Mouse (Mus musculus): ENCODE data around the gene Usf1. TPM values are rescaled to one million over a fixed set of nuclear protein-coding genes. Genes with fewer than 3 reads are reported as not detected.

Usf1 gene
- polyA plus RNA-seq (2012; rRNA removed): 142 and 162 TPM in 2 replicates

GRCm38 (mm10) chr1:171410947-171411484, at the start of gene Usf1:
Usf1 (plus strand) TSS chr1:171411313.

DNA sequence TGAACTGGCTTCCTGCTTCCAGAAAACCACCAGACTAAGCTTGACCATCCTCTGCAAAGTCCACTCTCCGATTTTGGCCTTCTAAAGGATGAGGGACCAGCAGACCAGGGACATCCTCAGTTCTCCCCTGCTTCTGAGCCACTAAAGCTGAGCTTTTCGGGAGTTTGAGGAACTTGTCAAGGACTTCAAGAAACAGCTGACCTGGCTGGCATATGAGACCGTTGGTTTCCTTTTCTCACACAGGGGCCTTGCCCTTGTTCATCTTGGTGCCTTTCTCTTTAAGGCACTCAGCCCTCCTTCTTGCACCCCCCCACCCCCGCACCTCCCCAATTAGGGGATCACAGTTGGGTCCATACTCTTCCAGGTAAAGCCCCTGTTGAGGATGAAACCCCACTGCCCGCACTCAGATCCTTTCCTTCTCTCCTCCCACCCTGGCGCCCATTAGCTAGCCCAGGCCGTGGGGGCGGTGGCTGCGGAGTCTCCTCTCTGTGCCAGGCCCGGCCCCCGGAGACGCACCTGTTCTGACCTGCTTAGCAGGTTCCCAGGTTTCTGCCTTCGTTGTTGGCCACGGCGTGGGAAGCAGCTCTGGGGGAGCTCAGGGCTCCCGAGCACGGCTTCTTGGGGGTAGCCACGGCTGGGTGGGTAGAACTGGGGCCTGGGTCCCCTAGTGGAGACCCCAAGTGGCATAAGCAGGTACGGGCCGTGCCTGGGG, 41.1 kb upstream of the Usf1 start, which contains the start of gene Nectin4:
Gene Nectin4, plus strand, starts transcription at position 255 of the 712 bp plus-strand sequence.

DNA sequence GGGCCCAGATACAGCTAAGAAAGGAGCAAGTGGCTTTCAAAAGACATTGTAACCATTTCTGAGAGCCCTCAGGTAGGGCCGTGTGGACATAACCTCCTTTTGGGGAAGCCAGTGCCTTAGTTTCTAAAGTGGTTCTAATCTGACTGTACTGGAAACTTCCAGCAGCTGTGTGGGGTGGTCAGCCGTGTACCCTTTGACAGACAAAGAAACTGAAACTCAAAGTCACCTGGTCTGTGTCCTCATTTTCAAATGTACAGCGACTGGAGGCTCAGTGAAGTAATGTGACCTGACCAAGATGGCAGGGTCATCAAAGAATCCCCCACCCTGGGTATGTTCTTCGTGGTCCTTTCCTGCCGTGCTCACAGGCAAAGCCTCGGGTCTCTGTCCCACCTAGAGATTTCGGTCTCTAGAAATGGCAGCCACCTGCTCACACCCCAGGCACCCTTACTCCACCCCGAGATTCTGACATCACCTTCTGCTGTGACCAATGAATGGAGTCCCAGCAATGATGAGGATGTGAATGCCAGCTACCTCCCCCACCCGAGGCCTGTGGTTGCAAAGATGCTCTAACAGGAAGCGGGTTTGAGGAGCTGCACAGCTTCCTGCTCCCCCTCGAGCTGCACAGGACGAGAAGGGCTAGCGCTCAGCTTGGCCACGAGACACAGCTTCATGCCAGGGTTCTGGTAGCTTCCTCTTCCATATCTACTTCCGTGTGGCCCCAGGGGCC, 22.6 kb upstream of the Usf1 start, which contains the start of gene Arhgap30:
Gene Arhgap30, plus strand, starts transcription at position 579 of the 727 bp plus-strand sequence.

DNA sequence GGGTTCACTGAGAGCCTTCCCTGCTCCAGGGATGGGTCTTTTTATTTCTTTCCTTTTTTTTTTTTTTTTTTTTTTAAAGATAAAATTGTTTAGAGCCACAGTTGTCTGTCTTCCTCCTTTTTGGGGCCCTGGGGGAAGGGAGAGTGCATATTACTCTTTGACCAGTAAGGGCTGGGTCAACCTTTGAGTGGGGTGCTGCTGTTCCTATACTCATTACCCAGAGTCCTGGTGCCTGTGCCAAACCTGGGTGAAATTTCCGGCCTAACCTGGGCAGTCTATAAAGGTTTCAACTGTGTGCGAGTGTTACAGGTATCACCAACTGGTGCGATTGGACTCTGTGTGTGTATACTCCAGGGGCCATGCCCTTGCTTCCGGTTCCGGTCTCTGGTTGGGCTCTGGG, 7.5 kb downstream of the Usf1 start, which contains the start of gene Tstd1:
Gene Tstd1, plus strand, starts transcription at position 213 of the 400 bp plus-strand sequence.

DNA sequence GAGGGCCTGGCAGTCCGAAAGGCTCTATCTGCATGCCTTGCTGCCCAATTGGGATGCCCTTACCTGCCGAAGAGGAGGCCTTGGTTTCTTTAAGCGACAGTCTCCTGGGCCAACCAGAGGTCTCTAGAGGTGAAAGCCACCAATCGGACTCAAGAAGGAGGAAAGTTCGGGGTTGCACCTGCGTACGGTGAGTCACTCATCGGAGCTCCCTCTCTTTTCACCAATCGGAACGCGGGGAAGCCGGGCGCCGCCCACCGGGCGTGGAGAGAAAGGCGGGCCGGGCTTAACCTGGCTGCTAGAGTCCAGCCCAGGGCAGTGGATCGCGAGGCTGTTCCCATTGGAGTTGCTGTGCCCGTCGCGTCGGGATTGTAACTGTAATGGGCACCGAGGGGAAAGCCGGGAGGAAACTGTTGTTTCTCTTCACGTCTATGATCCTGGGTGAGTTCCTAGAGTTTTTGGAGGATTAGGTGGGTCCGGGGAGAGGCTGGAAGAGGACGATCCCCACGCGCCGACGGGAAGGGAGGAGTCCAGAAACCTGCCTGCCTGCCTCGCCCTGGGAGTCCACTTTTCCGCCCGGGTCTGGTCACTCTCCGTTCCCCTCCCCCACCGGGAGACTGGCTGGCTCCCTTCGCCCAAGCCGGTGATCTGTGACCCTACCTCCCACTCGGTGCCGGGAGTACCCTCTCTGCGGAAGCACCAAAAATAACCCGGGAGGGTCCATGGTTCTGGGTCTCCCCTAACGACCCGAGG, 26.3 kb downstream of the Usf1 start, which contains the start of gene F11r:
Gene F11r, plus strand, starts transcription at position 272 of the 750 bp plus-strand sequence.

Other genes with a start within 250 kb of the Usf1 start
- gene Pcp4l1, start 215.0 kb upstream of the Usf1 start, polyA plus RNA-seq (2012; rRNA removed): 46.5 and 111 TPM in 2 replicates
- gene Nr1i3, start 197.3 kb upstream of the Usf1 start, polyA plus RNA-seq (2012; rRNA removed): 0.12 and 0.35 TPM in 2 replicates
- gene Tomm40l, start 188.8 kb upstream of the Usf1 start, polyA plus RNA-seq (2012; rRNA removed): 29.2 and 35.2 TPM in 2 replicates
- 3.0 and 21.2 TPM in 2 replicates for gene Apoa2, start 186.3 kb upstream of the Usf1 start, polyA plus RNA-seq (2012; rRNA removed)
- 66.5 and 67.8 TPM in 2 replicates for gene Fcer1g, start 176.9 kb upstream of the Usf1 start, polyA plus RNA-seq (2012; rRNA removed)
- gene Adamts4, start 160.9 kb upstream of the Usf1 start, polyA plus RNA-seq (2012; rRNA removed): 24.2 and 26.9 TPM in 2 replicates
- gene Ndufs2, start 159.9 kb upstream of the Usf1 start, polyA plus RNA-seq (2012; rRNA removed): 116 and 119 TPM in 2 replicates
- 90.9 and 109 TPM in 2 replicates for gene B4galt3, start 141.0 kb upstream of the Usf1 start, polyA plus RNA-seq (2012; rRNA removed)
- gene Ppox, start 130.1 kb upstream of the Usf1 start, polyA plus RNA-seq (2012; rRNA removed): 65.2 and 73.2 TPM in 2 replicates
- gene Usp21, start 123.3 kb upstream of the Usf1 start, polyA plus RNA-seq (2012; rRNA removed): 70.8 and 77.9 TPM in 2 replicates
- 12.1 and 13.5 TPM in 2 replicates for gene Ufc1, start 116.3 kb upstream of the Usf1 start, polyA plus RNA-seq (2012; rRNA removed)
- 41.8 and 54.8 TPM in 2 replicates for gene Dedd, start 82.2 kb upstream of the Usf1 start, polyA plus RNA-seq (2012; rRNA removed)
- 46.4 and 55.9 TPM in 2 replicates for gene Nit1, start 65.7 kb upstream of the Usf1 start, polyA plus RNA-seq (2012; rRNA removed)
- gene Pfdn2, start 65.6 kb upstream of the Usf1 start, polyA plus RNA-seq (2012; rRNA removed): 7.0 and 13.1 TPM in 2 replicates
- 4.5 and 5.9 TPM in 2 replicates for gene Klhdc9, start 50.5 kb upstream of the Usf1 start, polyA plus RNA-seq (2012; rRNA removed)
- gene Nectin4, start 41.2 kb upstream of the Usf1 start, polyA plus RNA-seq (2012; rRNA removed): 4.7 and 5.7 TPM in 2 replicates
- gene Arhgap30, start 22.4 kb upstream of the Usf1 start, polyA plus RNA-seq (2012; rRNA removed): 2.8 TPM in 2 replicates
- gene Tstd1, start 7.6 kb downstream of the Usf1 start, polyA plus RNA-seq (2012; rRNA removed): 0.76 and 1.2 TPM in 2 replicates
- 63.7 and 67.6 TPM in 2 replicates for gene F11r, start 26.2 kb downstream of the Usf1 start, polyA plus RNA-seq (2012; rRNA removed)
- 5.7 and 6.1 TPM in 2 replicates for gene Alyref2, start 92.2 kb downstream of the Usf1 start, polyA plus RNA-seq (2012; rRNA removed)
- gene Itln1, start 124.0 kb downstream of the Usf1 start, polyA plus RNA-seq (2012; rRNA removed): 0.96 and 2.1 TPM in 2 replicates
- 0.40 and 0.47 TPM in 2 replicates for gene Cd244a, start 147.9 kb downstream of the Usf1 start, polyA plus RNA-seq (2012; rRNA removed)
- gene Ly9, start 196.1 kb downstream of the Usf1 start, polyA plus RNA-seq (2012; rRNA removed): 1.4 and 1.8 TPM in 2 replicates
- gene Slamf7, start 241.7 kb downstream of the Usf1 start, polyA plus RNA-seq (2012; rRNA removed): 0.86 and 0.90 TPM in 2 replicates